Mouse (Mus musculus) erythroblast, embryonic 14.5 days (primary cell): ENCODE results near the gene Aqr.

ENCODE experiments used
- GATA1 ChIP-seq: IDR thresholded peaks from 2 replicates; pipeline ENCODE4 v1.6.1; 2012; ENCODE audit warnings: low read length, inconsistent platforms, mixed read lengths
- TAL1 ChIP-seq: IDR thresholded peaks from 3 replicates; pipeline ENCODE4 v1.6.1; 2012; ENCODE audit warnings: low read length, inconsistent platforms, mixed read lengths

- TF ChIP-seq TAL1 (no peak), GATA1 (no peak)
Observed at GRCm38 (mm10) chr2:114066226-114066625, 120.6 kb downstream of the Aqr start.
